Mouse (Mus musculus) hindbrain, embryonic 16.5 days (tissue): ENCODE data around the gene Kif2a. TPM values are rescaled to one million over a fixed set of nuclear protein-coding genes. Genes with fewer than 3 reads are reported as not detected.

Experiments
- ATAC-seq: fragments of 200-750 bp; cut with Nextera tagmentation; 2 replicates; pipeline ENCODE4 v1.8.0; 2017; ENCODE audit warnings: moderate TSS enrichment, moderate library complexity
- H3K27ac ChIP-seq: fragments of 300-500 bp; sonication (generic); 2 replicates; pipeline ENCODE4 v1.5.1; 2014; ENCODE audit warnings: low read depth, mild to moderate bottlenecking, control low read depth, low read length, moderate library complexity
- H3K27me3 ChIP-seq: fragments of 300-500 bp; sonication (generic); replicated peaks from 2 replicates; pipeline ENCODE4 v1.6.1; 2014; ENCODE audit warnings: low read length; ENCODE audit not compliant: control insufficient read depth, insufficient read depth
- H3K36me3 ChIP-seq: fragments of 300-500 bp; sonication (generic); 2 replicates; pipeline ENCODE4 v1.6.1; 2014; ENCODE audit warnings: mild to moderate bottlenecking, low read length, moderate library complexity, mixed read lengths; ENCODE audit not compliant: control insufficient read depth, insufficient read depth
- H3K4me1 ChIP-seq: fragments of 300-500 bp; sonication (generic); 2 replicates; pipeline ENCODE4 v1.6.1; 2014; ENCODE audit warnings: low read depth, low read length; ENCODE audit not compliant: control insufficient read depth, insufficient read depth
- H3K4me2 ChIP-seq: fragments of 300-500 bp; sonication (generic); 2 replicates; pipeline ENCODE4 v1.6.1; 2014; ENCODE audit warnings: mild to moderate bottlenecking, low read length, control low read depth, moderate library complexity
- H3K4me3 ChIP-seq: fragments of 300-500 bp; sonication (generic); 2 replicates; pipeline ENCODE4 v1.5.1; 2014; ENCODE audit warnings: mild to moderate bottlenecking, low read length, control low read depth, moderate library complexity
- H3K9ac ChIP-seq: fragments of 300-500 bp; sonication (generic); 2 replicates; pipeline ENCODE4 v1.6.1; 2014; ENCODE audit warnings: low read depth, mild to moderate bottlenecking, control low read depth, low read length, moderate library complexity
- H3K9me3 ChIP-seq: fragments of 300-500 bp; sonication (generic); 2 replicates; pipeline ENCODE4 v1.6.1; 2014; ENCODE audit warnings: mild to moderate bottlenecking, low read length, moderate library complexity; ENCODE audit not compliant: control insufficient read depth
- WGBS: fragments of 180-500 bp; shearing (Covaris S2); extraction: QIAGEN DNeasy Blood & Tissue Kit; methylation state at CpG from one replicate; pipeline ENCODE4 v1.1.7; 2014; 5-methylcytosine and 5-hydroxymethylcytosine counted together
- polyA plus RNA-seq: library from polyadenylated mRNA; unstranded; fragments of >200 nt; fragmentation: Nextera tagmentation; extraction: Ambion mirVana; gene quantifications from 2 replicates; pipeline ENCODE4 v1.2.1, GENCODE M21; 2015

Gene Kif2a
- polyA plus RNA-seq, 1 experiment from 2014 or later = 45.7 TPM

GRCm38 (mm10) chr13:107027218-107027617 is 5.3 kb upstream of the Kif2a start:
- Histone ChIP-seq H3K4me3 (no peak overlapping the region), H3K36me3 (no peaks in the 10 kb centered on the region), H3K4me2 (no peak overlapping the region), H3K27ac (no peak overlapping the region), H3K9me3 (no peaks in the 10 kb centered on the region), H3K27me3 (no peaks in the 10 kb centered on the region), H3K4me1 (no peaks in the 10 kb centered on the region), H3K9ac (no peak overlapping the region)
- no peak for ATAC-seq
- 91% methylated on average over 4 of the region's 4 CpGs for WGBS

GRCm38 (mm10) chr13:107025663-107026062 is 3.7 kb upstream of the Kif2a start:
- H3K4me1 ChIP-seq = 0 out of 2 replicates have a peak, but pooled peaks cover 2% of the 10 kb centered on the region
- H3K36me3 ChIP-seq = no peaks in the 10 kb centered on the region
- ATAC-seq = no peak
- H3K4me3 ChIP-seq = no peak overlapping the region
- no peak overlapping the region for H3K27ac ChIP-seq
- 78% methylated on average over 3 of the region's 3 CpGs for WGBS
- no peak overlapping the region for H3K9ac ChIP-seq
- no peak overlapping the region for H3K4me2 ChIP-seq
- H3K9me3 ChIP-seq = no peaks in the 10 kb centered on the region
- no peaks in the 10 kb centered on the region for H3K27me3 ChIP-seq

GRCm38 (mm10) chr13:107022266-107023171 is 593 bp upstream of the Kif2a start:
- Histone ChIP-seq H3K9me3 (no peaks in the 10 kb centered on the region), H3K4me1 (peaks cover 19% of the 10 kb centered on the region), H3K27ac (peak overlapping the region; percentile 98), H3K27me3 (no peaks in the 10 kb centered on the region), H3K4me2 (peak overlapping the region; percentile 78), H3K4me3 (peak overlapping the region; percentile 95), H3K36me3 (no peaks in the 10 kb centered on the region), H3K9ac (peak overlapping the region; percentile 91)
- 2% methylated on average over 44 of the region's 97 CpGs for WGBS
- peak; percentile 94 for ATAC-seq

- Histone ChIP-seq H3K4me3 (no peak overlapping the region), H3K4me2 (no peak overlapping the region), H3K4me1 (peaks cover 19% of the 10 kb centered on the region), H3K27ac (no peak overlapping the region), H3K27me3 (no peaks in the 10 kb centered on the region), H3K9ac (no peak overlapping the region), H3K9me3 (no peaks in the 10 kb centered on the region), H3K36me3 (no peaks in the 10 kb centered on the region)
- WGBS = 82% methylated on average over 2 of the region's 2 CpGs
- no peak for ATAC-seq
Observed at GRCm38 (mm10) chr13:107019443-107019842, 2.5 kb downstream of the Kif2a start.

GRCm38 (mm10) chr13:107013926-107014325 is 8.0 kb downstream of the Kif2a start:
- no peak overlapping the region for H3K9ac ChIP-seq
- H3K36me3 ChIP-seq = no peaks in the 10 kb centered on the region
- no peak overlapping the region for H3K4me2 ChIP-seq
- ATAC-seq = no peak
- no peaks in the 10 kb centered on the region for H3K9me3 ChIP-seq
- WGBS = 82% methylated on average over 2 of the region's 2 CpGs
- H3K27ac ChIP-seq = no peak overlapping the region
- H3K4me1 ChIP-seq = peaks cover 4% of the 10 kb centered on the region
- no peaks in the 10 kb centered on the region for H3K27me3 ChIP-seq
- H3K4me3 ChIP-seq = no peak overlapping the region

- Histone ChIP-seq H3K4me2 (no peak overlapping the region), H3K27ac (no peak overlapping the region), H3K36me3 (no peaks in the 10 kb centered on the region), H3K4me1 (no peaks in the 10 kb centered on the region; the same call in none of the 2 replicates), H3K9me3 (no peaks in the 10 kb centered on the region), H3K27me3 (no peaks in the 10 kb centered on the region), H3K4me3 (no peak overlapping the region), H3K9ac (no peak overlapping the region)
- WGBS = 88% methylated on average over 2 of the region's 2 CpGs
- ATAC-seq = no peak
Observed at GRCm38 (mm10) chr13:107011618-107012017, 10.3 kb downstream of the Kif2a start.

GRCm38 (mm10) chr13:107008174-107008573 is 13.8 kb downstream of the Kif2a start:
- H3K36me3 ChIP-seq = no peaks in the 10 kb centered on the region
- H3K27ac ChIP-seq = no peak overlapping the region
- 89% methylated on average over 4 of the region's 4 CpGs for WGBS
- no peak overlapping the region for H3K4me3 ChIP-seq
- ATAC-seq = no peak
- no peaks in the 10 kb centered on the region for H3K27me3 ChIP-seq
- H3K4me1 ChIP-seq = no peaks in the 10 kb centered on the region; the same call in 1 of the 2 replicates
- H3K9ac ChIP-seq = no peak overlapping the region
- no peak overlapping the region for H3K4me2 ChIP-seq
- no peaks in the 10 kb centered on the region for H3K9me3 ChIP-seq

- H3K9ac ChIP-seq = no peak overlapping the region
- H3K36me3 ChIP-seq = no peaks in the 10 kb centered on the region
- no peak overlapping the region for H3K4me3 ChIP-seq
- H3K4me2 ChIP-seq = no peak overlapping the region
- H3K9me3 ChIP-seq = no peaks in the 10 kb centered on the region
- 90% methylated on average over 2 of the region's 2 CpGs for WGBS
- H3K27me3 ChIP-seq = no peaks in the 10 kb centered on the region
- no peaks in the 10 kb centered on the region for H3K4me1 ChIP-seq
- ATAC-seq = no peak
- H3K27ac ChIP-seq = no peak overlapping the region
Observed at GRCm38 (mm10) chr13:107003211-107003610, 18.7 kb downstream of the Kif2a start.

GRCm38 (mm10) chr13:106998671-106999070 is 23.3 kb downstream of the Kif2a start:
- WGBS = 89% methylated on average over 5 of the region's 5 CpGs
- no peaks in the 10 kb centered on the region for H3K9me3 ChIP-seq
- ATAC-seq = no peak

More at GRCm38 (mm10) chr13:106998671-106999070, 23.3 kb downstream of the Kif2a start:
- no peaks in the 10 kb centered on the region for H3K4me1 ChIP-seq
- H3K27ac ChIP-seq = no peak overlapping the region
- no peak overlapping the region for H3K4me3 ChIP-seq
- no peak overlapping the region for H3K9ac ChIP-seq
- H3K27me3 ChIP-seq = no peaks in the 10 kb centered on the region
- no peak overlapping the region for H3K4me2 ChIP-seq
- no peaks in the 10 kb centered on the region for H3K36me3 ChIP-seq
